Mouse (Mus musculus): ENCODE measurements around the gene Gad2. TPM values are rescaled to one million over a fixed set of nuclear protein-coding genes. Genes with fewer than 3 reads are reported as not detected.
A peak's percentile ranks its signal among the peaks of the same experiment; 100 is the strongest.
"Not testable (repeated sequence)": the region's sequence is repeated elsewhere in the genome, so short reads cannot be mapped to it uniquely, and the experiment has no call there.

Gene Gad2
- polyA plus RNA-seq (2015; fragmentation: Nextera tagmentation; extraction: Ambion mirVana), result not detected in 2 replicates

GRCm38 (mm10) chr2:22621828-22622731 lies at the start of gene Gad2:
Gad2 (plus strand) TSS chr2:22622205.
- Histone ChIP-seq H3K27me3 (replicated peaks; ENCODE audit: control insufficient read depth, insufficient read depth, low read length) (peaks cover 90% of the 10 kb centered on the region), H3K4me2 (replicated peaks; ENCODE audit: low read depth) (peak within 1 kb of the TSS; percentile 60), H3K9ac (ENCODE audit: low read depth, low read length) (no peak within 1 kb of the TSS), H3K27ac (ENCODE audit: low read depth, low read length) (no peak within 1 kb of the TSS), H3K4me3 (ENCODE audit: low read depth, low read length) (peak within 1 kb of the TSS; percentile 35), H3K4me1 (replicated peaks; ENCODE audit: control insufficient read depth, insufficient read depth, low read length) (no peaks in the 10 kb centered on the region), H3K36me3 (ENCODE audit: control insufficient read depth, insufficient read depth) (no peaks in the 10 kb centered on the region), H3K9me3 (ENCODE audit: control insufficient read depth) (no peaks in the 10 kb centered on the region)
- TF ChIP-seq CTCF (IDR thresholded peaks at IDR 0.05; ENCODE audit: low read depth), result no peak
- under 1% methylated on average over 55 of the region's 55 CpGs for WGBS
- 0 out of 2 replicates have a peak, but pooled peaks have one; percentile 53 for ATAC-seq

- not testable (repeated sequence) for H3K4me3 ChIP-seq (ENCODE audit: low read depth, low read length); H3K36me3 ChIP-seq (ENCODE audit: control insufficient read depth, insufficient read depth); H3K9me3 ChIP-seq (ENCODE audit: control insufficient read depth); H3K4me1 ChIP-seq (replicated peaks; ENCODE audit: control insufficient read depth, insufficient read depth, low read length); H3K9ac ChIP-seq (ENCODE audit: low read depth, low read length); H3K4me2 ChIP-seq (replicated peaks; ENCODE audit: low read depth); H3K27me3 ChIP-seq (replicated peaks; ENCODE audit: control insufficient read depth, insufficient read depth, low read length); H3K27ac ChIP-seq (ENCODE audit: low read depth, low read length)
- 84% methylated on average over 14 of the region's 14 CpGs for WGBS
- peak; percentile 80 for ATAC-seq
Observed at GRCm38 (mm10) chr2:22587469-22588169, 34.4 kb upstream of the Gad2 start.

GRCm38 (mm10) chr2:22588170-22588541 lies 33.8 kb upstream of the Gad2 start:
- H3K36me3 ChIP-seq (ENCODE audit: control insufficient read depth, insufficient read depth); H3K9me3 ChIP-seq (ENCODE audit: control insufficient read depth); H3K9ac ChIP-seq (ENCODE audit: low read depth, low read length); H3K4me1 ChIP-seq (replicated peaks; ENCODE audit: control insufficient read depth, insufficient read depth, low read length); H3K4me2 ChIP-seq (replicated peaks; ENCODE audit: low read depth); H3K27me3 ChIP-seq (replicated peaks; ENCODE audit: control insufficient read depth, insufficient read depth, low read length); H3K4me3 ChIP-seq (ENCODE audit: low read depth, low read length); H3K27ac ChIP-seq (ENCODE audit: low read depth, low read length): not testable (repeated sequence)
- peak; percentile 43 for ATAC-seq
- 78% methylated on average over 5 of the region's 5 CpGs for WGBS

- H3K9me3 ChIP-seq (ENCODE audit: control insufficient read depth); H3K27me3 ChIP-seq (replicated peaks; ENCODE audit: control insufficient read depth, insufficient read depth, low read length); H3K4me3 ChIP-seq (ENCODE audit: low read depth, low read length); H3K4me2 ChIP-seq (replicated peaks; ENCODE audit: low read depth); H3K27ac ChIP-seq (ENCODE audit: low read depth, low read length); H3K9ac ChIP-seq (ENCODE audit: low read depth, low read length); H3K4me1 ChIP-seq (replicated peaks; ENCODE audit: control insufficient read depth, insufficient read depth, low read length); H3K36me3 ChIP-seq (ENCODE audit: control insufficient read depth, insufficient read depth): not testable (repeated sequence)
- 58% methylated on average over 12 of the region's 12 CpGs for WGBS
- ATAC-seq, result peak; percentile 88
Observed at GRCm38 (mm10) chr2:22588673-22589381, 33.2 kb upstream of the Gad2 start.

- H3K9me3 ChIP-seq (ENCODE audit: control insufficient read depth); H3K36me3 ChIP-seq (ENCODE audit: control insufficient read depth, insufficient read depth); H3K27ac ChIP-seq (ENCODE audit: low read depth, low read length); H3K4me3 ChIP-seq (ENCODE audit: low read depth, low read length); H3K9ac ChIP-seq (ENCODE audit: low read depth, low read length); H3K27me3 ChIP-seq (replicated peaks; ENCODE audit: control insufficient read depth, insufficient read depth, low read length); H3K4me1 ChIP-seq (replicated peaks; ENCODE audit: control insufficient read depth, insufficient read depth, low read length); H3K4me2 ChIP-seq (replicated peaks; ENCODE audit: low read depth): not testable (repeated sequence)
- 78% methylated on average over 16 of the region's 17 CpGs for WGBS
- ATAC-seq, result peak; percentile 88
Observed at GRCm38 (mm10) chr2:22589382-22590205, 32.4 kb upstream of the Gad2 start.

- Histone ChIP-seq H3K9ac (ENCODE audit: low read depth, low read length) (no peak overlapping the region), H3K4me2 (replicated peaks; ENCODE audit: low read depth) (no peak overlapping the region), H3K27me3 (replicated peaks; ENCODE audit: control insufficient read depth, insufficient read depth, low read length) (no peaks in the 10 kb centered on the region), H3K4me1 (replicated peaks; ENCODE audit: control insufficient read depth, insufficient read depth, low read length) (no peaks in the 10 kb centered on the region), H3K27ac (ENCODE audit: low read depth, low read length) (no peak overlapping the region), H3K36me3 (ENCODE audit: control insufficient read depth, insufficient read depth) (no peaks in the 10 kb centered on the region), H3K9me3 (ENCODE audit: control insufficient read depth) (no peaks in the 10 kb centered on the region), H3K4me3 (ENCODE audit: low read depth, low read length) (no peak overlapping the region)
- TF ChIP-seq CTCF (IDR thresholded peaks at IDR 0.05; ENCODE audit: low read depth), result no peak
- ATAC-seq, result no peak
Observed at GRCm38 (mm10) chr2:22590206-22590490, 31.9 kb upstream of the Gad2 start.
